Mouse (Mus musculus): Measurements from ENCODE around the gene Gpc6.

Gpc6 gene

GRCm38 (mm10) chr14:117800399-117800798, 875.3 kb downstream of the Gpc6 start:
- DNase-seq (ENCODE audit: low spot score): no peak

DNA sequence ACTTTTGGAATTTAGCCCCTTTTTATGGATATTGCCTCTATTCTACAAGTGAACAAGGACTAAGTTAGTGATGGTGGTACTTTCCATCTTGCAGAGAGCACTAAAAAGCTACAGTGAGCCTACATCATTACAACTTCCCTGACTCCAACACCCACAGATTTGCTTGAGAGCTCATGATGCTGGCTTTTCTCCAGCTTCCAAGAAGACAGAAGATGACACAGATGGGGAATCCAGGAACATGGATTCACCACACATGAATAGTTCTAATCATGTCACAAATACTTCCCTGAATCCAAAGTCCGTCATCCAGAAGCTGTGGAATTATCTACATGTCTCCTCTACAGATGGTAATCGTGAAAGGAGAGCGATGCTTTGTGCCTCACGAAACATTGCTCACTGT, 882.7 kb downstream of the Gpc6 start:
- DNase-seq (ENCODE audit: low spot score): no peak

GRCm38 (mm10) chr14:117808326-117808725, 883.2 kb downstream of the Gpc6 start:
- DNase-seq (ENCODE audit: low spot score): no peak

DNA sequence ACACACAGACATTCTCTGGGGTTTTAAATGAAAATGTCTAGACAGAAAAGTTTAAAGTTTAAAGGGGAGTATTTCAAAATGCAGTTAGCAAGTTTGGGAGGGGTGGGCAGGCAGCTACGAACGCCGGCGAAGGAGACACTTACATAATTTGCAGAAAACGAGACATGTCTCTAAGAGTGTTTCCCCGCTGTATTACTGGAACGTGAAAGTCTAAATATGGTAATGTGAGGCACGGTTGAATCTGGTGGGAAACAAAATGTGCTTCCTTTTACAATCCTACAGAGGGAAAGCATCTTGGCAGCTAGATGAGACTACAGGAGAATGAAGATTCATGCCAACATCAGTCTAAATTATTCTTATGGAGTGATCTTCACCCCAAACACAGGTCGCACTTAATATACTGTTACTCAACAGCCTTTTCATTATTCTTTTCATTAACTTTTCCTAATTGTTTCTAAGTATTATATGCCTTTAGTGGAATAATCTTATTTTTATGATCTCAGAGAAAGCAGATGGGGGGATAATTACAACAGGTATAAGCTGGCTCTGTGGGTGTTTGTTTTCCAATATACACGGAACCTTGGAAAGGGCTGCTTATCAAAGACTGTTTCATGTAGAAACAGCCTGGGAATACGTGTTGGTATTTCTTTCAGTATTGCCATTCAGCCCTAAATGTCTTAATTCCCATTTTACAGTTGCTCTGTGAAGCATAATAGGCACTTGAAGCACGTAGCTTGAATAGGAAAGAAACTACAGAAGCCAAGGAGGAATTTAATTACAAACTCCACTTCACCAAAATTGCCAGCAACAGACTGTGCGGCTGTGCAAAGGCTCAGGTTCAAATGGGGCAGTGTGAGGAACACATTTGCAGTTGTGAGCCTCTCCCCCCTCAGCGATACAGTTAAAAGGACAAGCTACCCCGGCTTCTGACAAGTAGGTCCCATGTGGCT, 885.5 kb downstream of the Gpc6 start:
- DNase-seq (ENCODE audit: low spot score): no peak

DNA sequence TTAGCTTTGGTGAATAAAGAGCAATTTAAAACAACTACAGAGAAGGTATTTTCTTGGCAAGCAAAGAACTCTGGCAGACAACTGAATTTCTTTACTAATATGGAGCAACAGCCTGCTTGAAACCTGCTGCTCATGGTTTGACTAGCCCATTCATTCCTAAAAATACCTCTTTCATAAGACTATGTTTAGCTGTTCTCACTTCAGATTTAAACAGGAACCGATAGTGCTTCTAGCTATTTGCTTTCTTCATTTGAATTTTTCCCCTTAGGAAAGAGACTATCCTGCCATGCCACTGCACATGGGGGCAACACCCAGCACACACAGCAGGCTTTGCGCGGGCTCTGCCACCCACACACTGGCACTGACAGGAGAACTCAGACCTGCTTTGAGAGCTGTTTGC, 888.4 kb downstream of the Gpc6 start:
- DNase-seq (ENCODE audit: low spot score): no peak

- DNase-seq (ENCODE audit: low spot score): no peak
These were observed 890.9 kb downstream of the Gpc6 start for GRCm38 (mm10) chr14:117816008-117816407.

- no peak for DNase-seq (ENCODE audit: low spot score)
These were observed 891.6 kb downstream of the Gpc6 start for GRCm38 (mm10) chr14:117816706-117817105.

DNA sequence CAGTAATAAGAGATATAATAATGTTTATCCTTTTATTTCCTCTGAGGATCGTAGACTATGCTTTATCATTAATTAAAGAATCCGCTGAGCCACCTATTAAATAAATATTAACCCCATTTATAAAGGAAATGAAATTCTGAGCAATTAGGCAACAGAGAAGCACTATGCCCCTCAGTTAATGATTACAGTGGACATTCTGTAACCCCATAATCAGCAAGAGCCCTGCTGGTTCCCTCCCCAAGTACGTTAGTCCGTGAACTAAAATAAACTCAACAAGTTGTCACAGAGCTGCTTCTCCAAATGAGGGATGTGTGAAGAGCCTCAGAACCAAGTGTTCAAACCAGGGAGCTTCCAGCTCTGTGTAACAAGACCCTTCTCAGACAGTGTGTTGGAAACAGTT, 892.1 kb downstream of the Gpc6 start:
- no peak for DNase-seq (ENCODE audit: low spot score)

GRCm38 (mm10) chr14:117824491-117824890, 899.4 kb downstream of the Gpc6 start:
- DNase-seq (ENCODE audit: low spot score): no peak

DNA sequence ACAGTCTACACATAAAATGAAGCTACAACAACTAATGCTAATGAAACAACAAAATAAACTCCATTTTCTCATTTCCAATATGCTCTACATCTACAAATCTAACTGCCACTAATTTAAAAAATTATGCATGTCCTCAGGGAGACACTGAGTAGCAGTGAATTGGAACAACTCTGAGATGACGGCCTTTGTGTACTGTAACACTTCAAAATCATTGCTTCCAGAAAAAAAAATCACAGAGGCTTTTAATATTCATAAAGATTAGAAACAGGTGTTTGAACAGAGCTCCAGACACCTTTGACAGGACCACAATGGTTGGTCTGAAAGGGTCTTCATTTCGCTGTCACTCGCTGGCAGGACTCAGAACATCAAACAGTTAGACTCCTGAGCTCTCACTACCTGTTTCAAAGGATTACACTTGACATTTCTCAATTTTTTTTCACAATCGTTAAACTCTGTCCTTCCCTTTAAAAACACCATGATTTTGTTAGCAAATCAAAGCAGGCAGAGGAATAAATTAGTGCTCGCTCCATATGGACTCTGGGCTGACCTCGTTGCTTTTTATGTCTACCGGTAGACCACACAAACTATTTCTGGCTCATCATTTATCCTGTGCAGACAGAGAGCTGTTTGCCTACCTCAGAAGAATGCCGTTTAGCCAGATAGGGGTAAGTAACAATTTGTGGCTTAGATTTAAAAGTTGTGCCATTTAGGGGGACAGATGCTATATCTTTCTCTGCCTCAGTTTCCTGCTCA, 901.4 kb downstream of the Gpc6 start:
- DNase-seq (ENCODE audit: low spot score): no peak

- no peak for DNase-seq (ENCODE audit: low spot score)
These were observed 906.2 kb downstream of the Gpc6 start for GRCm38 (mm10) chr14:117831267-117831666.

GRCm38 (mm10) chr14:117831731-117832130, 906.6 kb downstream of the Gpc6 start:
- DNase-seq (ENCODE audit: low spot score): peak; percentile 61

DNA sequence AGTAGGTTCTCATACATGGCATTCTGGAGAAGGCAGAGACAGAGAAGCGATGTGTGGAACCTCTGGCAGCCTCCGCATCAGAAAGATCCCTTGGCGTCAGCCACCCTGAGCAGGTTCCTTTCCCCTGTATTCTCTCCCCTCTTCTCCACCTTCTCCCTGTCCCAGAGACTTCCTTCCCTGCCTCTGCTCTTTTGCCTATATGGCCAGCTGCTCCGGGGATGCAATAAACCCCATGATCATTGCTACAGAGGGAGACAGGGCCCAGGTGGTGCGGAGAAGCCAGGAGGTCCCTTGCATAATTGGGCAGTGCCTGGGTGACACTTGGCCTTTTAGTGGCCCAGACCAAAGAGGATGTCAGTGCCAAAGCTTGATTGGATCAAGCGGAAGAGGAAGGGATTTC, 910.4 kb downstream of the Gpc6 start:
- no peak for DNase-seq (ENCODE audit: low spot score)

- DNase-seq (ENCODE audit: low spot score): no peak
These were observed 911.9 kb downstream of the Gpc6 start for GRCm38 (mm10) chr14:117837021-117837420.

GRCm38 (mm10) chr14:117837715-117838114, 912.6 kb downstream of the Gpc6 start:
- DNase-seq (ENCODE audit: low spot score): no peak

DNA sequence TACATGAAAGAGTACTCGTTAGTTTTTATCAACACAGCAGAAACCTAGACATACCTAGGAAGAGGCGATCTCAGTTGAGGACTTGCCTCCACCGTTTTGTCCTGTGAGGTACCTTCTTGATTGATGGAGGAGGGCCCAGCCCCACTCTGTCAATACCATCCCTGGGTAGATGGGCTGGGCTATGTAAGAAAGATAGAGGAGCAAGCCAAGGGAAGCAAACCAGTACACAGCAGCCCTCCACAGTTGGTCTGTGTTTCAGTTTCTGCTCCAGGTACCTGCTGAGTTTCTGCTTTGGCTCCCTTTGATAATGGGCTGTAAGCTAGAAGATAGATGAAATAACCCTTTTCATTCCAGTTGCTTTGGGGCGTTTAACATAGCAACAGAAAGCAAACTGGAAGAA, 916.1 kb downstream of the Gpc6 start:
- DNase-seq (ENCODE audit: low spot score): no peak

- DNase-seq (ENCODE audit: low spot score): no peak
These were observed 916.9 kb downstream of the Gpc6 start for GRCm38 (mm10) chr14:117841797-117842553.

DNA sequence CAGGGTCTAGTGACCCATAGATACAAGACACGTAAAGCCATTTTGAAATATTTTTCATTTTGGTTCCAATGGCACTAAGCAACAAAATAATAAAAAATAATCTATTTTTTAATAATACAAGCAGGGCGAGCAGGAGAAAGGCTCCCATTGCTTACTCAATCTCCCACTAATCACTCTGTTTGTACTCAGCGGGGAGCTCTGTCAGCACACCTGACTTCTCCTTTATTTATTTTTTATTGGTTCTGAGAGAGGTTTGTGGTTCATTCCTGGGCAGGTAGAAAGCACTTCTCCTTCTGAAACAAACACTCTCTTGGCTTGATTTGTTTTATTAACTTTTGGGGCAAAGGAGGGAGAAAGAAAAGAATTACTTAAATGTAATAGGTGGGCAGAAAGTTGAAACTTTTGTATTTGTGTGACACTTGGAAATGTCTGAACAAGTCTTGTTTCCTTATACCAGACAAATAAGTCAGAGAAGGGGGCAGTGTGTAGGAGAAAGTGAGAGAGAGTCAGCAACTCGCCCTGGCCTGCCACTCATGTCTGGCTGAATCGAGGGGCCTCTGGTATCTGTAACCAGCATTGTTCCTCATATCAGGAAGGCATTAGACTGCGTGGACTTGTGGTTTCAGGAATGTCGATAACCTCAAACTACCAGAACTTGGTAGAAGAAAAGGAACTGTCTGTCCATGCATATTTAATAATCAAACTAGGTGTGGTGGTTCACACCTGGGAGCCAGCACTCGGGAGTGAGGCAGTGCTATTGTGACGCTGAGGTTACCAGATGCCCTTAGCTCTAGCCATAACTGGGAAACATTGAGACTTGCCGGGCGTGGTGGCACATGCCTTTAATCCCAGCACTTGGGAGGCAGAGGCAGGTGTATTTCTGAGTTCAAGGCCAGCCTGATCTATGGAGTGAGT, 924.7 kb downstream of the Gpc6 start:
- no peak for DNase-seq (ENCODE audit: low spot score)

DNA sequence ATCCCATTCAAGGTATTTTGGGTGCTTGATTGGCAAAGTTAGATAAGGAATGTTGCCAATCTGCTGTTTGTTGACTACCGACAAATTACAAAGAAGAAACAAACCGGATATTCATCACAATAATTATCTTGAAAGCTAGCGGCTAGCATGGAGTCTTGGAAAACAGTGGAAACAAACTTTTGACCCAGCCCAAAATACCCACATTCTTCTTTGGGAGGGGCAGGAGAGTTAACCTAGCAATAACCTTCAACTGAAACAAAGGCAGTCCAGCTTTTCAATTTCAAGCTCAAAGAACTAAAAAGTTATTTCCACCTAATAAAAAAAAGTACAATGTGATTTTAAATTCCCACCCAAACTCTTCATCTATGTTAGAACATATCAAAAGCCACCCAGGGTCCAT, 927.2 kb downstream of the Gpc6 start:
- no peak for DNase-seq (ENCODE audit: low spot score)

DNA sequence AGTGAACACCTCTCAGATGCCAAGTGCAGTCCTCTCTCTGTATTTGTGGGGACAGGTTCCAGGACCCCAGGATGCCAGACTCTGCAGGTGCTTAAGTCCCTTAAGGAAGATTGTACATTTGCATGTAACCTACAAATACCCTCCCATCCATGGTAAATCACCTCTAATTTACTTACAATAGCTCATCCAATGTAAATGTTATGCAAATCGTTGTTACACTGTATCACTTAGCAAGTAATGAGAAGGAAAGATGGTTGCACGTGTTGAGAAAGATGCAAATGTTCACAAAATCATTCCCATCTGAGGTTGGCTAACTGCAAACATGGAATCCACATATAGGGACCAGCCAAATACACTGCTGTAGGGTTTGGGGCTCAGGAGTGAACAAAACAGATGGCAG, 927.7 kb downstream of the Gpc6 start:
- no peak for DNase-seq (ENCODE audit: low spot score)

- DNase-seq (ENCODE audit: low spot score): no peak
These were observed 929.4 kb downstream of the Gpc6 start for GRCm38 (mm10) chr14:117854498-117854897.
